Mouse (Mus musculus): ENCODE data around the gene Gm28372.
A peak's percentile ranks its signal among the peaks of the same experiment; 100 is the strongest.

Gene Gm28372

GRCm38 (mm10) chr2:130411558-130412495 is 6.8 kb downstream of the Gm28372 start:
- DNase-seq (ENCODE audit: low spot score): peak; percentile 85

DNA sequence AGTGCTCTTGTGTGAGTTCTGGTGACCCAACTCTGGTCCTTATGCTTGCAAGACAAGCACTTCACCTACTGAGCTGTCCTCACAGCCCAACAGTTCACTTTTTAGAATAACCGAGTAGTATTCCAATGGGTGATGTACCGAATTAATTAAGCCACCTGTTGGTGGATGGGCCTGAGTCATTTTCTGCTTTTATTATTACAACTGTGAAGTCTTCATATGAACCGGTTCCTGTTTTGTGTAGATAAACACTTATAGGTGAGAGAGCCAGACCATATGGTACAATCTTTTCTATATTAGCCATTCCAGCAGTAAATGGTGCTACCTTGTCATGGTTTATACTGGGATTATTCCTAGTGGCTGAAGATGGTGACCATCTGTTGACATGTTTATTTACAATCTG is 7.7 kb downstream of the Gm28372 start:
- no peak for DNase-seq (ENCODE audit: low spot score)

GRCm38 (mm10) chr2:130414094-130414856 is 9.2 kb downstream of the Gm28372 start:
- no peak for DNase-seq (ENCODE audit: low spot score)

DNA sequence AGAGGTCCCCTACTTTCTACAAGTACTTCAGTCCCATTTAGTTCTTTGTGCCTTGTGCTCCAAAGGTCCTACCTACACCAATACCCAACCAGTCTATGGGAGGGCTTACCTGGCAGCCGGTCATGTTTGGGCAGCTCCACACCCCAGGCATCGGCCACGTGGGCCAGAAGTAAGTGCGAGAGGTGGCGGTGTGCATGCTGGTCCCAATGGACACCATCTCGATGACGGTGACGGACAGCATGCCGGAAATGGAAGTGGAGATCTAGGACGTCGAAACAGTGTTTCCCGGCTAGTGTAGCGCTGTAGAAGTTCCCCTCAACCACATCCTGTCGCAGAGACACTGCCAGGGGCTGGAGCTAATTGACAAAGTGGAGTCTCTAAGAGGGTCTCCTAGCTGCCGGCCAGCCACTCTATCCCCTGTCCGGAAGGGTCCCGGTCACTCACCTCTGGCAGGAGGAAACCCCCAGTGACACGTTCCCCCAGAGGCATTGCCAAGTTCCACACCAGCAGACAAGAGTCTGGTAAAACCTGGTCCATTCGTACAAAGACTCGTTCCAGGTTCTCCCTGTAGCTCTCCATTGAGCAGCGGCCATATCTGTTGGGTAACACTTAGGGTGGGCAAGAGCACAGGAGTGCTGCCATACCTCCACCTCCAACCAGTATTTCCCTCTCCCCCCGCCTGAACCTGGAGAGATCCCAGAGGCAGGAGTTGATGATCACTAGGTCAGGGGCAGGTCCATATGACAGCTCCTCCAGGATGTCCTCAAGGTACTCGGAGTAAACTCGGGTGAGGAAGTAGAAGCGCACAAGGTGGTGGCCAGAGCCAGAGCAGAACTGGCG is 17.0 kb downstream of the Gm28372 start:
- no peak for DNase-seq (ENCODE audit: low spot score)

DNA sequence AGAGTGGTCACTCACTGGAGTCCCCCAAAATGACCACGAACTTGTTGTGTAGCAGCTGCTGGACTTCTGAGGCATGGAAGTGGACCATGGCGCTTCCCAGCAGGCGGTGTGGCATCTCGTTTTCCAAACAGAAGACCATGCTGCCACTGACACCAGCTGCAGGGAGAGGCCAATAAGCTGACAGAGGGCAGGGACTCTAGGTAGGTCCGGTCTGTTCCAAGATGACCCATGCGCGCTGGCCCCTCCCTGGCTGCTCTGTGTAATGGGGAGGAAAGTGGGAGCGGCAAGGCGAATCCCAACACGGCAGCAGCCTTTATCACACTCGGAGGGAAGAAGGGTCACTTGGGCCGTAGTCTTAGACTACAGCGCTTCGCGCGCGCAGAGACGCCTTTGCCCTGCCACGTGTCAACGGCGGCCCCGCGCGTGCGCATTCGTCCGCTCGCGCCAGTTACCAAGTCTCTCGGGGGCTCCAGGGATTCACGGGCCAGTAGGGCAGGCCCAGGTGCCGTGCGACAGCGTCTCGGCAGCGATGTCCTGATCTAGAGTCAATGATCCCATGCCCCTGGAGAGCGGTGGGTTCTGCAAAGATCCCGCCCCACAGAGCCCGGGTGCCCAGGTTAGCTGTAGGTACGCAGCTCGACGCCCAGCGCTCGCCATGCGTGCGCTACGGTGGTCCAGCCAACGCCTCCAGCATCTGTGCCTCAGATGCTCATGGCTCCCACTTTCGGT is 18.5 kb downstream of the Gm28372 start:
- peak; percentile 74 for DNase-seq (ENCODE audit: low spot score)

GRCm38 (mm10) chr2:130424126-130424853 is 19.3 kb downstream of the Gm28372 start, which contains the start of the genes Vps16 and Pced1a:
Gene Vps16, plus strand, starts transcription at chr2:130424339.
Gene Pced1a, minus strand, starts transcription at chr2:130424701.
- peak; percentile 94 for DNase-seq (ENCODE audit: low spot score)

DNA sequence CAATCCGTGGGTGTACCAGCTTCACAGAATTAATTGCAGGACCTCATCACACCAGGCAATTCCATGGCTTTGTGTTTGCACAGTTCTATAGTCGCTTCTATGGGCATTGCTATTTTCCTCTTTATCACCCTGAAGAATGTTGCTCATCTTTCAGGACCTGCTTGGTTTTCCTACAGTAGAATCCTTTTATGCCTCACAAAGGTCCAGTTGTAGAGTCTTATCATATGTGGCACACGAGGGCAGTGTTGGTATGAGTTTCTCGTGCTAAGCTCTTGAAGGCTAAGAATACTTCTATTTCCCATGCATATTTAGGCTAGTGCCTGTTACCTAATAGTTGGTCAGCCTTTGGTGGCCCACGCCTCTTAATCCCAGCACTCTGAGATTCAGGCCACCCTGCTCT is 20.1 kb downstream of the Gm28372 start:
- no peak for DNase-seq (ENCODE audit: low spot score)

- no peak for DNase-seq (ENCODE audit: low spot score)
Measured at GRCm38 (mm10) chr2:130429851-130430250, 24.8 kb downstream of the Gm28372 start.

- DNase-seq (ENCODE audit: low spot score): no peak
Measured at GRCm38 (mm10) chr2:130430484-130430883, 25.4 kb downstream of the Gm28372 start.

- DNase-seq (ENCODE audit: low spot score): no peak
Measured at GRCm38 (mm10) chr2:130432157-130432556, 27.1 kb downstream of the Gm28372 start.

DNA sequence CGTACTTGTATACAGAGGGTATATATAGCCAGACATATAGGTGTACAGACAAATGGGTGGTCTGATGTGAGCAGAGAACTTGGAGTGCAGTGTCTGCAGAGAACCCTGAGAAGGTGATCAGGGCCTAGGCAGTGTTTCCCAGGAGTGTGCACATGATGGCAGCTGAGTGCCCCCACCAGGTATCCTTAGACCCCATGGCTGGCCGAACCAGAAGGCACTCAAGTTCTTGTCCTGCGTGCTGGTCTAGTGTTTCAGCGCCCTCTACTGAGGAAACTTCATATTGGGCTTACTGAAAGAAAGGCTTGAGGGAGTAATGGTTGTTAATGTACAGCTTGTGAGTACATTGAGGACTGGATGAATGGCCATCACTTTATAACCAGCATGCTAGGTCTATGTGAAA is 28.1 kb downstream of the Gm28372 start:
- peak; percentile 46 for DNase-seq (ENCODE audit: low spot score)

DNA sequence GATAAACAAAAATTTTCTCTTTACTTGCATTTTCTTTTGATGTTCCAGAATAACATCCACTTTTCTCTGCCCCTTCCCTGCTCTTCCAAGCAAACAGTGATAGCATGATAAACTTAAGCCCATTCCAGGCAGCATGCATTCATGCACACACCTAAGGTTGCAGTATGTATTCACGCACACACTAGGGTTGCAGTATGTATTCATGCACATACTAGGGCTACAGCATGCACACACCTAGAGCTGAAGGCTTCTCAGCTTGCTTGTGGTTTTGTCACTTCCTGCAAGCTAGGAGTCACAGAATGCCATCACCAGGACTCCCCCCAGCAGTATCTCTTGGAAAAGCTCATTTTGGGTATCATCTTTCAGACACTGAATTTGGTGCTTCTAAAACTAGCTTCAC is 31.7 kb downstream of the Gm28372 start:
- no peak for DNase-seq (ENCODE audit: low spot score)

DNA sequence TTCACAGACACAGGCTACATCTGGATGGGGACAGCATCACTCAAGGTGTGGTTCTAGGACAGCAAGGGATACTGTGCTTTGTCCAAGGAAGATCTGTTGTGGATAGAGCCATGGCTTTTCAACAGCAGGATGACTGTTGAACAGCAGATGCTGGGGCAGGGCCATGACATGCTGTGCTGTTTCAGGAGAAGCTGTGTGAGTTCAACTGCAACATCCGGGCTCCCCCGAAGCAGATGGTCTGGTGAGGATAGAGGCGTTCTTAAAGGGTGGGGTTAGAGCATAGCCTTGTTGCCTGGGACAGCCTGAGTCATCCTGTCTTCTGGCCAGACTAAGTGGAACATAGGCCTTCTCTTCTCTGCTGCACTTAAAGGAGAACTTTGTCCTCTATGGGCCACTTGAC is 33.8 kb downstream of the Gm28372 start:
- DNase-seq (ENCODE audit: low spot score): no peak

- no peak for DNase-seq (ENCODE audit: low spot score)
Measured at GRCm38 (mm10) chr2:130439840-130440480, 34.9 kb downstream of the Gm28372 start.

DNA sequence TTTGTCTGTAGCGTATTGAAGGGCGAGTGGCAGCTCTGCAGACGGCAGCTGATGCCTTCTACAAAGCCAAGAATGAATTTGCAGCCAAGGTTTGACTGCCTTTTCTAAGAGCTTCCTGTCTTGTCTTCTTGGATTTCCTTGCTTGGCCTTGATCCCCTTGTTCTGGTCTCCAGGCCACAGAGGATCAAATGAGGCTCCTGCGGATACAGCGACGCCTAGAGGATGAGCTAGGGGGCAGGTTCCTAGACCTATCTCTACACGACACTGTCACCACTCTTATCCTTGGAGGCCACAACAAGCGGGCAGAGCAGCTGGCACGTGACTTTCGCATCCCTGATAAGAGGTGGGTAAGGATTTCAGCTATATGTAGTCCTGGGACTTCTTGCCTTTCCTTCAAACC is 37.1 kb downstream of the Gm28372 start:
- no peak for DNase-seq (ENCODE audit: low spot score)

- DNase-seq (ENCODE audit: low spot score): no peak
Measured at GRCm38 (mm10) chr2:130448449-130448848, 43.4 kb downstream of the Gm28372 start.

DNA sequence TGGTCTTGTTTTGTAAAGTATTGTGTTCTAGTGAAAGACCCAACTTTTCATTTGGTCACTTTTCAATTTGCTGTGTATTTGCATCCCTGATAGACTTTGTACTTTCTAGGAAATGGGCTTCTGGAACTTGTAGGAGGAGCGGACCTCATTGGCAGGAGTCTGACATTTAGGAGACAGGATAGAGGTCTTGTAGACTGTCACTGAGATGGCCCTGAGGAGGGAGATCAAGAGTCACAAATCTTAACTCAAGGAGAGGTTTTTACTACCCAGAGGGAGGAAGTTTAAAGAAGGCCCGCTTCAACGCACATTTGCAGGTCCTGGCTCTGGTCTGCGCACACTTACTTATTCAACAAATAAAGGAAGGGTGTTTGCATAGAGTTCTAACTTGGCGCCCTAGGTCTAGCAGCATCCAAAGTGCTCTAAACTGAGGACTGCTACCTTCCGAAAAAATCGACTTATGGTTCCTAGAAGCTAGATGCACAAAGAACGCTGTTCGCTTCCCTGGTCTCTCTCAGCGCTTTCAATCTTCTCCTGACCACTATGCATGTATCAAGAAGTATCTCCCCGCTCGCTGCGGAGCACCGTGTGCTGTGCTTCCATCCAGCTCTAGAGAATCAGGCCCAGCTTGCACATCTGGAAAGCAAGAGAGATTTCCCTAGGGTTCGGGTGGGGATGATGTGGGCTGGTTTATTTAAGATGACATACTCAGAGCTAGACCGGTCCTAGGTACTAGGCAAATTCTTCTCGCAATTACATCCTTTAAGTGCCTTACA is 44.2 kb downstream of the Gm28372 start:
- DNase-seq (ENCODE audit: low spot score): no peak

GRCm38 (mm10) chr2:130449794-130450433 is 44.9 kb downstream of the Gm28372 start, which contains the start of gene Ptpra:
Gene Ptpra, plus strand, starts transcription at chr2:130450278.
- peak; percentile 90 for DNase-seq (ENCODE audit: low spot score)

GRCm38 (mm10) chr2:130450434-130450796 is 45.4 kb downstream of the Gm28372 start:
- DNase-seq (ENCODE audit: low spot score): peak; percentile 72

Measured in urinary bladder, postnatal 14 days (tissue).